Mouse (Mus musculus): Measurements from ENCODE around the gene Diaph3. TPM values are rescaled to one million over a fixed set of nuclear protein-coding genes. Genes with fewer than 3 reads are reported as not detected.

Diaph3 gene
- polyA plus RNA-seq, 1 experiment from 2014 or later, result 10.2 TPM

GRCm38 (mm10) chr14:86833003-86833402 is 308.0 kb downstream of the Diaph3 start:
- Histone ChIP-seq H3K27ac (no peak overlapping the region), H3K4me2 (replicated peaks) (no peak overlapping the region), H3K9me3 (no peaks in the 10 kb centered on the region), H3K27me3 (replicated peaks) (no peaks in the 10 kb centered on the region), H3K36me3 (no peaks in the 10 kb centered on the region), H3K9ac (no peak overlapping the region), H3K4me1 (replicated peaks) (no peaks in the 10 kb centered on the region), H3K4me3 (replicated peaks) (no peak overlapping the region)
- no peak for ATAC-seq
- WGBS, result 69% methylated on average over 4 of the region's 4 CpGs

- ATAC-seq, result no peak
- no peaks in the 10 kb centered on the region for H3K36me3 ChIP-seq
- no peak overlapping the region for H3K9ac ChIP-seq
- no peaks in the 10 kb centered on the region for H3K9me3 ChIP-seq
- no peak overlapping the region for H3K4me3 ChIP-seq (replicated peaks)
- H3K27me3 ChIP-seq (replicated peaks), result no peaks in the 10 kb centered on the region
- H3K27ac ChIP-seq, result no peak overlapping the region
- H3K4me2 ChIP-seq (replicated peaks), result no peak overlapping the region
- no peaks in the 10 kb centered on the region for H3K4me1 ChIP-seq (replicated peaks)
- 95% methylated on average over 4 of the region's 4 CpGs for WGBS
These were observed 324.8 kb downstream of the Diaph3 start for GRCm38 (mm10) chr14:86816246-86816645.

GRCm38 (mm10) chr14:86788880-86789641 is 352.0 kb downstream of the Diaph3 start:
- no peaks in the 10 kb centered on the region for H3K36me3 ChIP-seq
- no peak overlapping the region for H3K9ac ChIP-seq
- no peaks in the 10 kb centered on the region for H3K27me3 ChIP-seq (replicated peaks)
- no peak for ATAC-seq
- H3K4me1 ChIP-seq (replicated peaks), result no peaks in the 10 kb centered on the region
- H3K4me3 ChIP-seq (replicated peaks), result no peak overlapping the region
- H3K27ac ChIP-seq, result no peak overlapping the region
- no peak overlapping the region for H3K4me2 ChIP-seq (replicated peaks)
- no peaks in the 10 kb centered on the region for H3K9me3 ChIP-seq
- 73% methylated on average over 6 of the region's 6 CpGs for WGBS

GRCm38 (mm10) chr14:86786866-86787265 is 354.2 kb downstream of the Diaph3 start:
- Histone ChIP-seq H3K9ac (no peak overlapping the region), H3K9me3 (no peaks in the 10 kb centered on the region), H3K4me2 (replicated peaks) (no peak overlapping the region), H3K36me3 (no peaks in the 10 kb centered on the region), H3K4me1 (replicated peaks) (no peaks in the 10 kb centered on the region), H3K27me3 (replicated peaks) (no peaks in the 10 kb centered on the region), H3K4me3 (replicated peaks) (no peak overlapping the region), H3K27ac (no peak overlapping the region)
- no peak for ATAC-seq
- WGBS, result 30% methylated on average over 8 of the region's 8 CpGs

- Histone ChIP-seq H3K4me1 (replicated peaks) (no peaks in the 10 kb centered on the region), H3K27ac (no peak overlapping the region), H3K27me3 (replicated peaks) (no peaks in the 10 kb centered on the region), H3K9ac (no peak overlapping the region), H3K36me3 (no peaks in the 10 kb centered on the region), H3K4me3 (replicated peaks) (no peak overlapping the region), H3K9me3 (no peaks in the 10 kb centered on the region), H3K4me2 (replicated peaks) (no peak overlapping the region)
- ATAC-seq, result no peak
- 63% methylated on average over 6 of the region's 6 CpGs for WGBS
These were observed 359.3 kb downstream of the Diaph3 start for GRCm38 (mm10) chr14:86781553-86782273.

- Histone ChIP-seq H3K4me1 (replicated peaks) (no peaks in the 10 kb centered on the region), H3K4me2 (replicated peaks) (no peak overlapping the region), H3K9me3 (no peaks in the 10 kb centered on the region), H3K27ac (no peak overlapping the region), H3K9ac (no peak overlapping the region), H3K4me3 (replicated peaks) (no peak overlapping the region), H3K27me3 (replicated peaks) (no peaks in the 10 kb centered on the region), H3K36me3 (no peaks in the 10 kb centered on the region)
- 58% methylated on average over 2 of the region's 2 CpGs for WGBS
- ATAC-seq, result no peak
These were observed 367.7 kb downstream of the Diaph3 start for GRCm38 (mm10) chr14:86773311-86773710.

GRCm38 (mm10) chr14:86772176-86773150 is 368.6 kb downstream of the Diaph3 start:
- H3K4me1 ChIP-seq (replicated peaks), result no peaks in the 10 kb centered on the region
- H3K9me3 ChIP-seq, result no peaks in the 10 kb centered on the region
- no peak overlapping the region for H3K9ac ChIP-seq
- ATAC-seq, result no peak
- no peak overlapping the region for H3K4me3 ChIP-seq (replicated peaks)
- H3K27ac ChIP-seq, result no peak overlapping the region
- 59% methylated on average over 14 of the region's 14 CpGs for WGBS
- H3K4me2 ChIP-seq (replicated peaks), result no peak overlapping the region
- H3K36me3 ChIP-seq, result no peaks in the 10 kb centered on the region
- no peaks in the 10 kb centered on the region for H3K27me3 ChIP-seq (replicated peaks)

GRCm38 (mm10) chr14:86764286-86764685 is 376.7 kb downstream of the Diaph3 start:
- ATAC-seq, result no peak

GRCm38 (mm10) chr14:86757604-86758520 is 383.2 kb downstream of the Diaph3 start:
- Histone ChIP-seq H3K36me3 (no peaks in the 10 kb centered on the region), H3K9me3 (no peaks in the 10 kb centered on the region), H3K4me2 (replicated peaks) (no peak overlapping the region), H3K4me1 (replicated peaks) (0 out of 2 replicates have a peak, but pooled peaks cover 2% of the 10 kb centered on the region), H3K4me3 (replicated peaks) (no peak overlapping the region), H3K27me3 (replicated peaks) (no peaks in the 10 kb centered on the region), H3K27ac (peak overlapping the region; percentile 61), H3K9ac (no peak overlapping the region)
- ATAC-seq, result peak; percentile 66
- WGBS, result 52% methylated on average over 9 of the region's 9 CpGs

More at GRCm38 (mm10) chr14:86764286-86764685, 376.7 kb downstream of the Diaph3 start:
- H3K36me3 ChIP-seq, result no peaks in the 10 kb centered on the region
- no peaks in the 10 kb centered on the region for H3K9me3 ChIP-seq
- no peaks in the 10 kb centered on the region for H3K27me3 ChIP-seq (replicated peaks)
- H3K4me1 ChIP-seq (replicated peaks), result no peaks in the 10 kb centered on the region
- no peak overlapping the region for H3K4me3 ChIP-seq (replicated peaks)
- no peak overlapping the region for H3K27ac ChIP-seq
- WGBS, result 88% methylated on average over 2 of the region's 2 CpGs
- H3K9ac ChIP-seq, result no peak overlapping the region
- no peak overlapping the region for H3K4me2 ChIP-seq (replicated peaks)

GRCm38 (mm10) chr14:86757132-86757531 is 383.9 kb downstream of the Diaph3 start:
- Histone ChIP-seq H3K9ac (no peak overlapping the region), H3K4me1 (replicated peaks) (0 out of 2 replicates have a peak, but pooled peaks cover 2% of the 10 kb centered on the region), H3K4me3 (replicated peaks) (no peak overlapping the region), H3K9me3 (no peaks in the 10 kb centered on the region), H3K27ac (no peak overlapping the region), H3K36me3 (no peaks in the 10 kb centered on the region), H3K27me3 (replicated peaks) (no peaks in the 10 kb centered on the region), H3K4me2 (replicated peaks) (no peak overlapping the region)
- WGBS, result 66% methylated on average over 4 of the region's 4 CpGs
- peak; percentile 61 for ATAC-seq

- Histone ChIP-seq H3K4me3 (replicated peaks) (no peak overlapping the region), H3K27ac (no peak overlapping the region), H3K9ac (no peak overlapping the region), H3K4me1 (replicated peaks) (no peaks in the 10 kb centered on the region), H3K36me3 (no peaks in the 10 kb centered on the region), H3K4me2 (replicated peaks) (no peak overlapping the region), H3K27me3 (replicated peaks) (no peaks in the 10 kb centered on the region), H3K9me3 (no peaks in the 10 kb centered on the region)
- WGBS, result 88% methylated on average over 7 of the region's 7 CpGs
- ATAC-seq, result no peak
These were observed 390.7 kb downstream of the Diaph3 start for GRCm38 (mm10) chr14:86750351-86750750.

All from intestine, embryonic 15.5 days (tissue).